Mouse (Mus musculus) myocyte (in vitro differentiated cells): Measurements from ENCODE around the gene Gpam. TPM values are rescaled to one million over a fixed set of nuclear protein-coding genes. Genes with fewer than 3 reads are reported as not detected.

Experiments used
- H3K27me3 ChIP-seq: one replicate; pipeline ENCODE4 v1.6.1; 2011; ENCODE audit not compliant: control insufficient read depth, insufficient read depth, insufficient read length
- H3K36me3 ChIP-seq: one replicate; pipeline ENCODE4 v1.6.1; 2011; ENCODE audit not compliant: control insufficient read depth, insufficient read depth
- H3K4me2 ChIP-seq: one replicate; pipeline ENCODE4 v1.6.1; 2011; ENCODE audit warnings: low read depth, control low read depth
- H3K4me3 ChIP-seq: one replicate; pipeline ENCODE4 v1.5.1; 2011; ENCODE audit warnings: mild to moderate bottlenecking, control low read depth, moderate library complexity
- H3K79me2 ChIP-seq: one replicate; pipeline ENCODE4 v1.6.1; 2011; ENCODE audit not compliant: control insufficient read depth, insufficient read depth
- H3ac ChIP-seq: one replicate; pipeline ENCODE4 v1.6.1; 2011; ENCODE audit not compliant: control insufficient read depth, insufficient read length
- CEBPB ChIP-seq: IDR thresholded peaks from 2 replicates; pipeline ENCODE4 v1.6.1; 2011; ENCODE audit warnings: mild to moderate bottlenecking, moderate library complexity; ENCODE audit not compliant: poor library complexity, insufficient read depth, severe bottlenecking
- E2F4 ChIP-seq: IDR thresholded peaks from one replicate; pipeline ENCODE4 v1.6.1; 2011; ENCODE audit warnings: mild to moderate bottlenecking, control low read depth, moderate library complexity; ENCODE audit not compliant: insufficient read depth
- MAX ChIP-seq: IDR thresholded peaks from one replicate; pipeline ENCODE4 v1.6.1; 2011; ENCODE audit warnings: low read depth, mild to moderate bottlenecking, control low read depth
- MYOD1 ChIP-seq, 3 experiments: IDR thresholded peaks; one replicate each; pipeline ENCODE4 v1.6.1; 2011; ENCODE audit warnings: control low read depth in 2 of 3, low read depth in 2 of 3, mild to moderate bottlenecking in 2 of 3, moderate library complexity in 1 of 3; ENCODE audit not compliant: insufficient read length in 2 of 3, control insufficient read depth in 1 of 3
- MYOG ChIP-seq, 3 experiments: IDR thresholded peaks; one replicate each; pipeline ENCODE4 v1.6.1; 2011; ENCODE audit warnings: control low read depth in 2 of 3, low read depth in 2 of 3, mild to moderate bottlenecking in 2 of 3; ENCODE audit not compliant: insufficient read length in 2 of 3, control insufficient read depth in 1 of 3, insufficient read depth in 1 of 3
- POLR2A ChIP-seq: IDR thresholded peaks from one replicate; pipeline ENCODE4 v1.6.1; 2011; ENCODE audit warnings: low read depth, mild to moderate bottlenecking, control low read depth, moderate library complexity; ENCODE audit not compliant: insufficient read length
- POLR2AphosphoS2 ChIP-seq: IDR thresholded peaks from one replicate; pipeline ENCODE4 v1.6.1; 2011; ENCODE audit warnings: low read depth, control low read depth; ENCODE audit not compliant: insufficient read length
- REST ChIP-seq: IDR thresholded peaks from one replicate; pipeline ENCODE4 v1.6.1; 2011; ENCODE audit warnings: mild to moderate bottlenecking, control low read depth, moderate library complexity; ENCODE audit not compliant: insufficient read depth, insufficient read length
- SRF ChIP-seq: IDR thresholded peaks from one replicate; pipeline ENCODE4 v1.6.1; 2011; ENCODE audit warnings: low read depth; ENCODE audit not compliant: control insufficient read depth, insufficient read length
- TCF12 ChIP-seq: IDR thresholded peaks from one replicate; pipeline ENCODE4 v1.6.1; 2011; ENCODE audit warnings: mild to moderate bottlenecking, control low read depth; ENCODE audit not compliant: poor library complexity, insufficient read depth, severe bottlenecking
- TCF3 ChIP-seq: IDR thresholded peaks from one replicate; pipeline ENCODE4 v1.6.1; 2011; ENCODE audit warnings: low read depth, control low read depth; ENCODE audit not compliant: insufficient read length
- USF1 ChIP-seq: IDR thresholded peaks from one replicate; pipeline ENCODE4 v1.6.1; 2011; ENCODE audit warnings: low read depth, mild to moderate bottlenecking, control low read depth, moderate library complexity
- polyA plus RNA-seq: library from polyadenylated mRNA; unstranded; fragments of >200 nt; fragmentation: generic; extraction: Trizol; gene quantifications from one replicate; pipeline ENCODE4 v1.2.1, GENCODE M21; 2012; ENCODE audit warnings: missing spikeins

Gene Gpam
- polyA plus RNA-seq, 1 experiment: 18.1 TPM

DNA sequence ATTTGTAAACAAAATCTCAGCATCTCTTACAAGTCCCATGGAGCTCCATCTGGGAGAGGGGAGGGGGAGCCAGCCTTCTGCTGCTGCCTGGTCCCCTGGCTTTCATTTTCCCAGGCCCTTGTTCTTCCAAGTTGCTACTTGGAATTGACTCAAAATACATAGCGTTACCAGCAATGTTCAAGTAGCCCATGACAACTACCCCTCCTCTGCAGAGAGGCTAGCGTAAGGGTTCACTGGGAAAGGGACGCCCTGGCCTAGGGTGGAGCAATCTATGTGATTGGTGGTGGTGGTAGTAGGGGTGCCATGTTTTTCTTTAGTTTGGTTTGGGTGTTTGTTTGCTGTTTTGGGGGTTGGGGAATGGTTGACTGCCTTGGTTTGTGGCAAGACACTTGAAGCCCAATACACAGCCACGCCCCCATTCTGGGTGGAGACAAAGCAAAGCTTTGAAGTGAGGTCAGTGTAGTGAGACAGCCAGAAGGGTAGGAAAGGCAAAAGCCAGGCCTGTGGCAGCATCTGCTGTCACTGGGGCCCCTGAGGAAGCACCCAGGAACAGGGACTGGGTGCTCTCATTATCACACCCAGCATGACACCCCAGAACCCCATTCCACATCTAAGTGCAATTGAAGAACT, 4.6 kb downstream of the Gpam start:
- H3K27me3 ChIP-seq: no peaks in the 10 kb centered on the region
- no peaks in the 10 kb centered on the region for H3K79me2 ChIP-seq
- H3K4me2 ChIP-seq: no peak overlapping the region
- no peak overlapping the region for H3K4me3 ChIP-seq
- TF ChIP-seq E2F4: no peak
- no peak for TF ChIP-seq MAX
- no peak for TF ChIP-seq POLR2AphosphoS2
- TF ChIP-seq USF1: no peak
- no peak for TF ChIP-seq SRF
- TF ChIP-seq POLR2A: no peak
- no peak for TF ChIP-seq REST
- TF ChIP-seq CEBPB: no peak
- TF ChIP-seq TCF3: no peak
- TF ChIP-seq MYOG (IDR thresholded peaks at IDR 0.05; ENCODE audit: control insufficient read depth in 1 of 3, insufficient read depth in 1 of 3, insufficient read length in 2 of 3, low read depth in 2 of 3): no peak
- no peaks in the 10 kb centered on the region for H3K36me3 ChIP-seq
- no peak overlapping the region for H3ac ChIP-seq

GRCm38 (mm10) chr19:55121836-55122235, 5.2 kb downstream of the Gpam start:
- Histone ChIP-seq H3K4me2 (peak overlapping the region; percentile 60), H3K36me3 (no peaks in the 10 kb centered on the region), H3K79me2 (no peaks in the 10 kb centered on the region), H3K4me3 (no peak overlapping the region), H3ac (no peak overlapping the region), H3K27me3 (no peaks in the 10 kb centered on the region)
- TF ChIP-seq CEBPB (no peak), MYOG (IDR thresholded peaks at IDR 0.05; ENCODE audit: control insufficient read depth in 1 of 3, insufficient read depth in 1 of 3, insufficient read length in 2 of 3, low read depth in 2 of 3) (no peak), MAX (no peak), E2F4 (no peak), MYOD1 (IDR thresholded peaks at IDR 0.05; ENCODE audit: control insufficient read depth in 1 of 3, insufficient read length in 2 of 3, low read depth in 2 of 3) (no peak), TCF12 (no peak), SRF (no peak), USF1 (no peak), REST (no peak), TCF3 (no peak), POLR2A (no peak), POLR2AphosphoS2 (no peak)

DNA sequence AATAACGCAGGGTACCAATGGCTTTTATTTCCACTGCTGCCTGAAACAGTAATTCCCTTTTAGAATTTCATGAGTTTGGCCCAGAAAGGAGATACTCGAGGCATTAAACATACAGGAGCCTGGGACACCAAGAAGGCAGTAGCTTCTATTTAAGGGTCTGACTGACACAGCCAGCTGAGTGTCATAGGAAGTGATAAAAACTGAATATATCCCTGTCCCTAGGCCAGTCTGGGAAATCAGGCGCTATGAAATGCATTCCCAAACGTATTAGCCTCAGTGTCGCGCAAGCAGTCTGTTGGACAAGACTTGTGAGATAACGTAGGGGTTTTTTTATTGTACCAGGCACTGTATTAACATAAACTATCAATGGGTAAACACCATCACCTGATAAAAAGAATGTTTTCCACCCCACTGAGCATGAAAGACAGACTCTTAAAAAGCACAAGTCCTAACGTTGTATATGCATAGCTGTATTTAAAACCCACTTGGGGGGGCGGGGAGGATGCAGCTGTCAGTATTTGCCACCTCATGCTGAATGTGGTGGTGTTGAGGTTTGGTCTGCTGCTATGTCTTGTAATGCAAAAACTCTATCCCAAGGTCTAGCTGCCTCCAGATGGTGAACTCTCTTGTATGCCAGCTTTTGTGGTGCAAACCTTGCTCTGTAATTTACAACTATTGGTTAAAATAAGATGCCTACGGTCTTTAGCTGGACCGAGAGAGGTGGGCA, 6.4 kb downstream of the Gpam start:
- Histone ChIP-seq H3K36me3 (no peaks in the 10 kb centered on the region), H3K79me2 (no peaks in the 10 kb centered on the region), H3K27me3 (no peaks in the 10 kb centered on the region), H3ac (no peak overlapping the region), H3K4me2 (peak overlapping the region; percentile 60), H3K4me3 (no peak overlapping the region)
- TF ChIP-seq MYOD1 (IDR thresholded peaks at IDR 0.05; ENCODE audit: control insufficient read depth in 1 of 3, insufficient read length in 2 of 3, low read depth in 2 of 3) (peak; percentile 90 to 93 (median 92)), USF1 (no peak), E2F4 (no peak), TCF12 (peak; percentile 80), TCF3 (peak; percentile 75), CEBPB (no peak), MAX (no peak), POLR2AphosphoS2 (no peak), POLR2A (no peak), MYOG (IDR thresholded peaks at IDR 0.05; ENCODE audit: control insufficient read depth in 1 of 3, insufficient read depth in 1 of 3, insufficient read length in 2 of 3, low read depth in 2 of 3) (peak in 1 of 3 experiments; percentile 71), SRF (no peak), REST (no peak)

GRCm38 (mm10) chr19:55119541-55119940, 7.5 kb downstream of the Gpam start:
- Histone ChIP-seq H3K4me2 (peak overlapping the region; percentile 60), H3K27me3 (no peaks in the 10 kb centered on the region), H3K36me3 (no peaks in the 10 kb centered on the region), H3K4me3 (no peak overlapping the region), H3K79me2 (no peaks in the 10 kb centered on the region), H3ac (no peak overlapping the region)
- TF ChIP-seq MYOD1 (IDR thresholded peaks at IDR 0.05; ENCODE audit: control insufficient read depth in 1 of 3, insufficient read length in 2 of 3, low read depth in 2 of 3): no peak

DNA sequence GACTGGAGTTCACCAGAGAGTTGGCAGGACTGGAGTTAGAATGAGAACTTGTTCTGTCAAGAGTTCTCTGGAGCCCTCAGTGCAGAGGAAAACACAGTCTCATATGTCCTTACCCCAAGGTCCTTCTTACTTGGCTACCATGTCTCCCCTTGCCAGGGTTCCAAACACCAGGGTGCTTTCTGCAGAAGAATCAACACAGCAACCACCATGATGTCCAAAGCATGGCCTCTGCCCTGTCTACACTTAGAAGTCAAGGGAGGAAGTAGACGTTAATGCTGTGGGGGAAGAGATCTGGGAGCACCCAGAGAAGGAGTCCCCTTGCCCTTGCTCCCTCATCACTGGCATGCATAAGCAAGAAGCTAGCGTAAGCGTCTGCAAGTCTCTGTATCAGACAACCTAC, 9.0 kb downstream of the Gpam start:
- Histone ChIP-seq H3ac (no peak overlapping the region), H3K4me3 (no peak overlapping the region), H3K4me2 (no peak overlapping the region), H3K79me2 (no peaks in the 10 kb centered on the region), H3K27me3 (no peaks in the 10 kb centered on the region), H3K36me3 (no peaks in the 10 kb centered on the region)
- TF ChIP-seq USF1 (no peak), CEBPB (no peak), MYOG (IDR thresholded peaks at IDR 0.05; ENCODE audit: control insufficient read depth in 1 of 3, insufficient read depth in 1 of 3, insufficient read length in 2 of 3, low read depth in 2 of 3) (no peak), TCF3 (no peak), E2F4 (no peak), POLR2AphosphoS2 (no peak), POLR2A (no peak), MAX (no peak), SRF (no peak), TCF12 (no peak), MYOD1 (IDR thresholded peaks at IDR 0.05; ENCODE audit: control insufficient read depth in 1 of 3, insufficient read length in 2 of 3, low read depth in 2 of 3) (no peak), REST (no peak)
